Mouse (Mus musculus) adrenal gland, postnatal 14 days (tissue): ENCODE data around the gene Casc1. TPM values are rescaled to one million over a fixed set of nuclear protein-coding genes. Genes with fewer than 3 reads are reported as not detected.
"Not testable (repeated sequence)": the region's sequence is repeated elsewhere in the genome, so short reads cannot be mapped to it uniquely, and the experiment has no call there.

Experiments used
- DNase-seq: peaks from one replicate; pipeline ENCODE4 v3.0.0; 2021; ENCODE audit warnings: mixed read lengths
- total RNA-seq: library from RNA; stranded (reverse); gene quantifications from 2 replicates; pipeline ENCODE4 v1.2.3, GENCODE M21; 2021

Casc1 gene
- total RNA-seq, 1 experiment from 2014 or later: 0.63 TPM

GRCm38 (mm10) chr6:145136831-145137230 lies 74.0 kb downstream of the Casc1 start:
- DNase-seq: no peak

GRCm38 (mm10) chr6:145135804-145136203 lies 75.0 kb downstream of the Casc1 start:
- DNase-seq: no peak

GRCm38 (mm10) chr6:145135295-145135694 lies 75.5 kb downstream of the Casc1 start:
- DNase-seq: no peak

GRCm38 (mm10) chr6:145132969-145133368 lies 77.8 kb downstream of the Casc1 start:
- not testable (repeated sequence) for DNase-seq

- no peak for DNase-seq
Observed at GRCm38 (mm10) chr6:145131991-145132390, 78.8 kb downstream of the Casc1 start.

GRCm38 (mm10) chr6:145129563-145129962 lies 81.2 kb downstream of the Casc1 start:
- DNase-seq: no peak

- no peak for DNase-seq
Observed at GRCm38 (mm10) chr6:145127652-145128051, 83.2 kb downstream of the Casc1 start.

GRCm38 (mm10) chr6:145125591-145126113 lies 85.2 kb downstream of the Casc1 start:
- DNase-seq: peak; percentile 42

Other genes starting within 250 kb of the Casc1 start
- 5.9 and 8.0 TPM in 2 replicates for gene Bcat1, start 134.8 kb downstream of the Casc1 start, total RNA-seq
- gene Lrmp, start 95.4 kb downstream of the Casc1 start, total RNA-seq: 5.3 and 15.6 TPM in 2 replicates
- gene Etfrf1, start 129 bp upstream of the Casc1 start, total RNA-seq: 149 and 152 TPM in 2 replicates
- 45.6 and 48.7 TPM in 2 replicates for gene Kras, start 39.2 kb upstream of the Casc1 start, total RNA-seq